ENCODE assay signal across 12 mouse cellular contexts in genomic region chr2:123936896-123937295, GRCm38 (mm10).
"Had no signal": no experiment of that assay in that cellular context is flagged by ENCODE, and none has a peak within 500 bp of the region (broad histone marks: within the 10 kb centered on the region; RNA-seq: fewer than 3 reads in every experiment).

No protein-coding gene starts in this region.

- H3K4me2 ChIP-seq: limb, embryonic 13.5 days; neural tube, embryonic 15.5 days had no signal

- DNase-seq: kidney, postnatal 10 days; lung, adult 18-20 months; lung, postnatal 36 days; midbrain, embryonic 14.5 days; right cerebral cortex, adult 18-20 months; right cerebral cortex, postnatal 25 days; thymus, postnatal 4 days had no signal

- H3K36me3 ChIP-seq: limb, embryonic 13.5 days; neural tube, embryonic 15.5 days had no signal

- H3K4me3 ChIP-seq: limb, embryonic 13.5 days; myocyte; neural tube, embryonic 15.5 days had no signal

- H3K27me3 ChIP-seq: limb, embryonic 13.5 days; neural tube, embryonic 15.5 days had no signal

- H3K27ac ChIP-seq: limb, embryonic 13.5 days; liver, embryonic 14.5 days; neural tube, embryonic 15.5 days; stomach, postnatal 0 days had no signal

- H3K9ac ChIP-seq: limb, embryonic 13.5 days; liver, embryonic 14.5 days; neural tube, embryonic 15.5 days had no signal

- H3K4me1 ChIP-seq: limb, embryonic 13.5 days; neural tube, embryonic 15.5 days had no signal

- H3K9me3 ChIP-seq: limb, embryonic 13.5 days; neural tube, embryonic 15.5 days had no signal
